In the genomic region with DNA sequence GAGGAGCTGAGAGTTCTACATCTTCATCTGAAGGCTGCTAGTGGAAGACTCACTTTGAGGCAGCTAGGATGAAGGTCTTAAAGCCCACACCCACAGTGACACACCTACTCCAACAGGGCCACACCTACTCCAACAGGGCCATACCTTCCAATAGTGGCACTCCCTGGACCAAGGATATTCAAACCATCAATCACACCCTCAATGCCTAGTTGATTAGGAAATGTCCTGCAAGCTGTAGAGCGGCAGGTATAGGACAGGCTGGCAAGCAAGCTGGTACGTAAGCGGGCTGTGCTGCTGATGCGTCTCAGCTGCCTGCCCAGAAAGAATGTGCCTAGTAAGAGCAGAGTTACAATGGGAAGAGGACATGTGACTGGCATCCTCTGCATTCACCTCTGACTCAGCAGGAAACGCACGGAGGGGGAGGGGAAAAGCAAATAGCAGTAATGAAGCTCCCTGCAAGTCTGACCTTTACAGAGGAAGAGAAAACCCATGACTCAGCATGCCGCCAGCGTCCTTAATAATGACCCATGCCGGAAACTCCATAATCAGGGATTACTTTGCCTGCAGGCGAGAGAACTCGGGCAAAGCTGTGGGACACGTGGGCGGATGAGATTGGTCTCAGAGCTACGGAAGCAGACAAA, we compare ENCODE assay signal across 8 mouse cellular contexts. TPM values are rescaled to one million over a fixed set of nuclear protein-coding genes. Genes with fewer than 3 reads are reported as not detected.
DNase-seq lines count a peak whose midpoint lies in the region; ATAC-seq lines count a peak whose summit lies in the region.

TSS of gene Tmem179 (minus strand) at position 51 of the 641 bp plus-strand sequence.

- no peak within 1 kb of the TSS for H3K4me3 ChIP-seq in embryonic facial prominence, embryonic 11.5 days (ENCODE audit: low read depth, low read length)

- no peaks in the 10 kb centered on the region for H3K9me3 ChIP-seq in embryonic facial prominence, embryonic 11.5 days (replicated peaks; ENCODE audit: control insufficient read depth, low read length)

- no peaks in the 10 kb centered on the region for H3K36me3 ChIP-seq in embryonic facial prominence, embryonic 11.5 days (replicated peaks; ENCODE audit: control insufficient read depth, insufficient read depth, low read depth, low read length)

- no peaks in the 10 kb centered on the region for H3K4me1 ChIP-seq in embryonic facial prominence, embryonic 11.5 days (ENCODE audit: control insufficient read depth, insufficient read depth, low read length)

- H3K9ac ChIP-seq in embryonic facial prominence, embryonic 11.5 days (replicated peaks; ENCODE audit: low read length): no peak within 1 kb of the TSS

- 10% methylated on average over 14 of the region's 14 CpGs for WGBS in embryonic facial prominence, embryonic 11.5 days

- peak within 1 kb of the TSS; percentile 5; the same call in 1 of the 2 replicates for H3K4me2 ChIP-seq in embryonic facial prominence, embryonic 11.5 days (ENCODE audit: low read depth, low read length)

- no peaks in the 10 kb centered on the region for H3K27me3 ChIP-seq in embryonic facial prominence, embryonic 11.5 days (ENCODE audit: control insufficient read depth, insufficient read depth, low read length)

- H3K27ac ChIP-seq in embryonic facial prominence, embryonic 11.5 days (replicated peaks; ENCODE audit: low read depth, low read length): no peak within 1 kb of the TSS

- intact Hi-C loops in heart, postnatal 25 days (cut with DNase I): no loop called here

- no peak for DNase-seq in left cerebral cortex, adult 18-20 months (ENCODE audit: low spot score in 2 of 2)
- DNase-seq in left cerebral cortex, adult 11 months (ENCODE audit: low spot score): no peak
- DNase-seq in embryonic facial prominence, embryonic 11.5 days (ENCODE audit: low spot score): peak; percentile 75
- DNase-seq in heart, postnatal 25 days (ENCODE audit: low spot score): peak; percentile 35
- DNase-seq in layer of hippocampus, postnatal 10 days (ENCODE audit: low spot score in 2 of 2): no peak
- DNase-seq in lung, postnatal 36 days: peak; percentile 35
- peak; percentile 76 for DNase-seq in urinary bladder, postnatal 14 days (ENCODE audit: low spot score)
- DNase-seq in testis, postnatal 14 days (ENCODE audit: low spot score): no peak

- no peak for ATAC-seq in embryonic facial prominence, embryonic 11.5 days (replicated peaks; ENCODE audit: insufficient number of reproducible peaks, low FRiP score, low TSS enrichment, low read depth)

RNA-seq across cellular contexts. Expression of gene Tmem179, which starts in this region (rescaled TPM):
- total RNA-seq in left cerebral cortex, adult 18-20 months (2021): 100 to 1,000 TPM; 117 to 118 TPM
- 1.4 and 1.9 TPM in 2 replicates for polyA plus RNA-seq in embryonic facial prominence, embryonic 11.5 days (2014; fragmentation: Nextera tagmentation; extraction: Ambion mirVana)
- total RNA-seq in heart, postnatal 25 days (2021): not detected
- total RNA-seq in layer of hippocampus, postnatal 10 days (2021): 100 to 1,000 TPM; 108 to 118 TPM

Comparison
In these comparisons a context has a peak if more than half of its experiments do, and no peak if none do; other contexts are left out.
1. RNA of gene Tmem179 (total RNA-seq): 117 to 118 TPM in left cerebral cortex, adult 18-20 months and 108 to 118 TPM in layer of hippocampus, postnatal 10 days; not detected in heart, postnatal 25 days; every median in the first group is over 100 times any median in the second.
2. Peak in DNase-seq in heart, postnatal 25 days; RNA of the gene not detected or under 1 TPM.
3. DNase-seq: peak in embryonic facial prominence, embryonic 11.5 days (single experiment), lung, postnatal 36 days (single experiment) and urinary bladder, postnatal 14 days (single experiment); none in left cerebral cortex, adult 18-20 months (0 of 2), left cerebral cortex, adult 11 months (single experiment), layer of hippocampus, postnatal 10 days (0 of 2) and testis, postnatal 14 days (single experiment).